Mouse (Mus musculus): ENCODE measurements around the gene Hspe1.

GRCm38 (mm10) chr1:55087932-55088610, at the start of gene Hspe1, which contains the start of gene Hspd1:
- TF ChIP-seq POLR2A (IDR thresholded peaks at IDR 0.05; ENCODE audit: borderline replicate concordance, extremely low read depth, low read depth, low read length) (peak; percentile 73; the same call in 1 of the 2 replicates), CTCF (IDR thresholded peaks at IDR 0.05; ENCODE audit: insufficient read depth, low read length) (no peak)

Data from lung, adult 2 months (tissue).